Mouse (Mus musculus) ES-Bruce4 (cell line): ENCODE results near the gene Adgrg1. TPM values are rescaled to one million over a fixed set of nuclear protein-coding genes. Genes with fewer than 3 reads are reported as not detected.

Experiments
- H3K27ac ChIP-seq: 2 replicates; pipeline ENCODE4 v1.5.1; 2012; ENCODE audit warnings: low read length, inconsistent platforms; ENCODE audit not compliant: insufficient read depth
- H3K27me3 ChIP-seq: 2 replicates; pipeline ENCODE4 v1.6.1; 2012; ENCODE audit warnings: mild to moderate bottlenecking, low read length, inconsistent platforms; ENCODE audit not compliant: control insufficient read depth, poor library complexity, insufficient read depth, severe bottlenecking
- H3K36me3 ChIP-seq: 2 replicates; pipeline ENCODE4 v1.6.1; 2012; ENCODE audit warnings: inconsistent platforms, mild to moderate bottlenecking, low read length, moderate library complexity; ENCODE audit not compliant: control insufficient read depth, poor library complexity, insufficient read depth, severe bottlenecking
- H3K4me1 ChIP-seq: one replicate; pipeline ENCODE4 v1.8.1; 2011; ENCODE audit warnings: low read length; ENCODE audit not compliant: control insufficient read depth, insufficient read depth
- H3K4me3 ChIP-seq: 2 replicates; pipeline ENCODE4 v1.5.1; 2011; ENCODE audit warnings: low read depth, mild to moderate bottlenecking, low read length
- H3K9ac ChIP-seq: 2 replicates; pipeline ENCODE4 v1.6.1; 2012; ENCODE audit warnings: low read depth, mild to moderate bottlenecking, inconsistent platforms; ENCODE audit not compliant: poor library complexity, severe bottlenecking
- H3K9me3 ChIP-seq: replicated peaks from 2 replicates; pipeline ENCODE4 v1.6.1; 2012; ENCODE audit warnings: mild to moderate bottlenecking, low read length, inconsistent platforms; ENCODE audit not compliant: control insufficient read depth, poor library complexity, insufficient read depth, severe bottlenecking
- CTCF ChIP-seq: IDR thresholded peaks from one replicate; pipeline ENCODE4 v1.8.1; 2011; ENCODE audit warnings: low read depth, low read length
- EP300 ChIP-seq: IDR thresholded peaks from 2 replicates; pipeline ENCODE4 v1.6.1; 2011; ENCODE audit warnings: low read depth, low read length; ENCODE audit not compliant: insufficient read depth
- POLR2A ChIP-seq: IDR thresholded peaks from one replicate; pipeline ENCODE4 v1.8.1; 2011; ENCODE audit warnings: low read length; ENCODE audit not compliant: insufficient read depth
- polyA plus RNA-seq: library from polyadenylated mRNA; stranded (reverse); fragments of >200 nt; gene quantifications from 2 replicates; pipeline ENCODE4 v1.2.4, GENCODE M21; 2011; ENCODE audit warnings: low read depth; ENCODE audit not compliant: missing spikeins, insufficient read depth, insufficient read length

Adgrg1 gene
- polyA plus RNA-seq, result 11.4 and 13.8 TPM in 2 replicates

DNA sequence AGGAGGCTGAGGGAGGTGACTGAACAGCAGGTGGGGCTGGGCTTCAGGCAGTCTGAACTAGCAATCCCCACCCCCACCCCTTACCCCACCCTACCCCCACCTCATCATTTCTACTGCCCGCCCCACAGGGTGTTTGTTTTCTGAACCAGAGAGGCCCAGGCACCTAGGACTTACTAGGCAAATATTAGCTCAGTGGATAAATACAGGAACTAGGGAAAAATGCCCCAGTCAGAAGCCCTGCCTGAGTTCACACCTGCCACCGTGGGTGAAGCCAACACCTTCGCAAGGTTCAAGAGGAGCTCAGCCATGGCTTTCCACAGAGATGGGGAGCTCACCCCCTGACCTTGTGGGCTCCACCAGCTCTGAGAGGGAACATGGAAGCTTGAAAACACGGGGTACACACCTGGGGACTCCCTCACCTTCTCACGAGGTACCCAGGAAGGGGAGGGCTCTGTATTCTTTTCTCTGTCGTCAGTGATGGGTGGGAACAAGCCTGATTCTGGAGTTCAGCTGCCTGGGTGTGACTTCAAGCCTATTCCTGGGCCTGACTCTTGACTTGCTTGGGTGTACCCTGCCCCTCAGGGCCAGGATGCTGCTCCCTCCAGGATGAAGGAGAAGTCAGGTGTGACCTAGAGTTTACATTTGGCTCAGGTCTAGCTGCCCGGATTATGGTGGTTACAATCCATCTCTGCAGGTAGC, at the start of gene Adgrg1:
Gene Adgrg1 (plus strand): TSS at position 285 of the 699 bp plus-strand sequence.
- no peak within 1 kb of the TSS for H3K27ac ChIP-seq
- no peaks in the 10 kb centered on the region for H3K27me3 ChIP-seq
- H3K4me3 ChIP-seq, result no peak within 1 kb of the TSS
- H3K9me3 ChIP-seq, result no peaks in the 10 kb centered on the region
- TF ChIP-seq EP300 (no peak), CTCF (no peak), POLR2A (no peak)
- no peak within 1 kb of the TSS for H3K9ac ChIP-seq
- H3K4me1 ChIP-seq, result peaks cover 8% of the 10 kb centered on the region
- no peaks in the 10 kb centered on the region for H3K36me3 ChIP-seq

DNA sequence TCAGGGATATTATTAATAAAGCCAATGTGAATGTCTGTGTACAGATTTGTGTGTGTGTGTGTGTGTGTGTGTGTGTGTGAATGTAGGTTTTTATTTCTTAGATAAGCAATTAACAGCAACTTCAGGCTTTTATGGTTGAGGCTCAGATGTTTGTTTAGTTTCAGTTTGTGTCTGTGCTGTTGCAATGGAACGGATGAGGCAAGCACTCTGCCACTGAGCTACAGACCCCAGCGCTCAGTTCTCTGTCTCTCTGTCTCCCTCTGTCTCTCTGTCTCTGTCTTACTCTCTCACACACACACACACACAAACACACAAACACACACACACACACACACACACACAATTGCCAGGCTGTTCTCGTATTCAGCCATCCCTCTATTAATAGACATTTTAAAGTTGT, 46.3 kb upstream of the Adgrg1 start:
- no peaks in the 10 kb centered on the region for H3K36me3 ChIP-seq
- no peaks in the 10 kb centered on the region for H3K9me3 ChIP-seq
- H3K9ac ChIP-seq, result no peak overlapping the region
- no peak overlapping the region for H3K4me3 ChIP-seq
- TF ChIP-seq POLR2A (no peak), EP300 (no peak), CTCF (no peak)
- H3K27ac ChIP-seq, result no peak overlapping the region
- no peaks in the 10 kb centered on the region for H3K4me1 ChIP-seq
- no peaks in the 10 kb centered on the region for H3K27me3 ChIP-seq

DNA sequence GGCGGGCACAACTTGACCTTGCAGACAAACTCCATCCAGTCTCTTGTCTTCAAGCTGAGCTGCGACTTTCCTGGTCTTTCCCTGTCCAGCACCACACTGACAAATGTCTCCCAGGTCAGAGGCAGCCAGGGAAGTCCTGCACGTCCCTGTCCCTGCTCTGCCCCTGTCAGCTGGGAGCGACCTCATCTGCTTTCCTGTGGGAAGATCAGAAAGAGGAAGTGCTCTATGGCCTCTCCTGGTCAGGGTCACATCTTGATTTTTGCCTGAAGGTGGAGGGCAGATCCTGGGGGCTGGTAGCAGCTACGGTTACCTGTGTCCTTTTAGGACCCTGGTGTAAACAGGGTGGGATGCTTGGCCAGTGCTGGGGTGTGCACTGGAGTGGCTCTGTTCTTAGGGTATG, 40.6 kb upstream of the Adgrg1 start:
- Histone ChIP-seq H3K36me3 (no peaks in the 10 kb centered on the region), H3K27me3 (no peaks in the 10 kb centered on the region), H3K4me1 (no peaks in the 10 kb centered on the region), H3K4me3 (no peak overlapping the region), H3K27ac (no peak overlapping the region), H3K9ac (no peak overlapping the region), H3K9me3 (no peaks in the 10 kb centered on the region)
- no peak for TF ChIP-seq POLR2A
- TF ChIP-seq EP300, result no peak
- no peak for TF ChIP-seq CTCF

DNA sequence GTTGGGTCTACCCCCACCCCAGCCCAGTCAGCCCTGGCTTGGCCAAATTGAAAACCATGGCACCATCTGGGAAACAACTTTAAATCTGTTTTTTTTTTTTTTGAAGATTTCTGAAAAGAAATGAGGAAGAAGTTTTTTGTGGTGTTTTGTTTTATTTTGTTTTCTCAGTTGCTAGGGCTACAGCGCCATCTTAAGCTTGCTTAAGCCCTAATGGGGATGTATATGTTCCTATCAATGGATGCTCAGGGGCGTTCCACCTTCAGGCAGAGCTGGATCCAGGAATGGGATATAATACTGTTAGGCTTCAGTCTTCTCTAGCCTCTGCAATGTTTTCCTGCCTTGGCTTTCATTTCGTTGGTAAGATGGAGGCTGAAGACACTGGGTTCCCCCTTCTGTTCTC, 39.4 kb upstream of the Adgrg1 start:
- no peaks in the 10 kb centered on the region for H3K36me3 ChIP-seq
- no peaks in the 10 kb centered on the region for H3K4me1 ChIP-seq
- no peak for TF ChIP-seq EP300
- no peak for TF ChIP-seq CTCF
- no peak for TF ChIP-seq POLR2A

DNA sequence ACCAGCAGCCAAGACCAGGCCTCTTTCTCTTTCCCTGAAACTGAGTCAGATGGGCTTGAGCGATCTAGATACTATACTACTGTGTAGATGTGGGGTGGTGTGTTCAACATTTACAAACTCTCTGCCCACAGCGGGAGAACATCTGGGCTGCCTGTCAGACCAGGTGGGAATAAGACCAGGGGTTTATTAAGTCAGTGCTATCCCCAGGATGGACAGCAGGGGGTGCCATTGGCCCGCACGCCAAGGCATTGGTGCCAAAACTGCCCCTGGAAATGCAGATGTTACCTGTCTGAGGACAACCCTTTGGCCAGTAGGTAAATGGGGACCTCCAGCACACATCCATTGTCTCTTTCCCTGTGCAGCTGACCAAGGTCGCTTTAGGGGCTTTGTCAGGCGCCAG, 32.0 kb upstream of the Adgrg1 start:
- H3K9me3 ChIP-seq, result no peaks in the 10 kb centered on the region
- H3K4me3 ChIP-seq, result no peak overlapping the region
- no peaks in the 10 kb centered on the region for H3K4me1 ChIP-seq
- H3K36me3 ChIP-seq, result no peaks in the 10 kb centered on the region
- no peaks in the 10 kb centered on the region for H3K27me3 ChIP-seq
- TF ChIP-seq CTCF (peak; percentile 97), EP300 (no peak), POLR2A (no peak)
- H3K9ac ChIP-seq, result no peak overlapping the region
- H3K27ac ChIP-seq, result no peak overlapping the region

More for the DNA sequence above, 39.4 kb upstream of the Adgrg1 start:
- Histone ChIP-seq H3K9me3 (no peaks in the 10 kb centered on the region), H3K4me3 (no peak overlapping the region), H3K27me3 (no peaks in the 10 kb centered on the region), H3K9ac (no peak overlapping the region), H3K27ac (no peak overlapping the region)

DNA sequence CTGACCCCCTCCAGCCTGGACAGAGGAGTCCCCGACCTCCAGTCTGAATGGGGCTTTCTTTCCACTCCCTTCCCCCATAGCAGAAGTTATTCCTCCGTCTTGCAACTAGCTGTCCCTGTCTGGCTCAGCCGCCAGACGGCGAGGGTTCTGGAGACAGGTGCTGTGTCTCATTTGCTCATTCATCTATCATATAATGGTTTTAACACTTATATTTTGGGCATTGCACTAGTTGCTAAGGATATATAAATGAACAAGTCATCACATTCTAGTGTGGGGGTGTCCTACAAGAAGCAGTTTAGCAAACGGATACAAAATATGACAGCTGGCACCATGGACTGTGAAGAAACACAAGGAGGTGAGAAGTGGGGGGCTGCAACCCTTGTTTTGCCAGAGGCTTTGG, 29.4 kb upstream of the Adgrg1 start:
- Histone ChIP-seq H3K9me3 (no peaks in the 10 kb centered on the region), H3K4me1 (no peaks in the 10 kb centered on the region), H3K27me3 (no peaks in the 10 kb centered on the region), H3K36me3 (no peaks in the 10 kb centered on the region), H3K4me3 (no peak overlapping the region), H3K9ac (no peak overlapping the region), H3K27ac (no peak overlapping the region)
- TF ChIP-seq POLR2A (no peak), CTCF (no peak), EP300 (no peak)
